Mouse (Mus musculus) cerebral cortex, adult 2 months (tissue): Measurements from ENCODE around the gene Tpte.

Experiments
- WGBS: fragments of 180-500 bp; shearing (Covaris S2); methylation state at CpG from one replicate; pipeline ENCODE4 v1.1.7; 2018; 5-methylcytosine and 5-hydroxymethylcytosine counted together

Tpte gene

GRCm38 (mm10) chr8:22282999-22283491 is at the start of gene Tpte:
Tpte (plus strand) TSS chr8:22283441.
- 60% methylated on average over 2 of the region's 2 CpGs for WGBS

- 88% methylated on average over 9 of the region's 9 CpGs for WGBS
Measured at GRCm38 (mm10) chr8:22242986-22243385, 40.3 kb upstream of the Tpte start.

- WGBS, result 80% methylated on average over 1 of the region's 1 CpGs
Measured at GRCm38 (mm10) chr8:22245663-22246062, 37.6 kb upstream of the Tpte start.

- 50% methylated on average over 12 of the region's 12 CpGs for WGBS
Measured at GRCm38 (mm10) chr8:22247956-22248355, 35.3 kb upstream of the Tpte start.

GRCm38 (mm10) chr8:22249080-22249479 is 34.2 kb upstream of the Tpte start:
- WGBS, result 64% methylated on average over 9 of the region's 9 CpGs

- 85% methylated on average over 18 of the region's 18 CpGs for WGBS
Measured at GRCm38 (mm10) chr8:22258946-22259450, 24.2 kb upstream of the Tpte start.

- WGBS, result 76% methylated on average over 12 of the region's 12 CpGs
Measured at GRCm38 (mm10) chr8:22259531-22259930, 23.7 kb upstream of the Tpte start.

GRCm38 (mm10) chr8:22260091-22260722 is 23.0 kb upstream of the Tpte start:
- 64% methylated on average over 9 of the region's 9 CpGs for WGBS

GRCm38 (mm10) chr8:22262267-22262666 is 21.0 kb upstream of the Tpte start:
- 76% methylated on average over 3 of the region's 3 CpGs for WGBS

- WGBS, result 65% methylated on average over 6 of the region's 6 CpGs
Measured at GRCm38 (mm10) chr8:22264292-22264691, 18.9 kb upstream of the Tpte start.

GRCm38 (mm10) chr8:22264787-22265186 is 18.5 kb upstream of the Tpte start:
- 47% methylated on average over 6 of the region's 6 CpGs for WGBS

GRCm38 (mm10) chr8:22265194-22265593 is 18.0 kb upstream of the Tpte start:
- WGBS, result 64% methylated on average over 1 of the region's 1 CpGs

GRCm38 (mm10) chr8:22266809-22267208 is 16.4 kb upstream of the Tpte start:
- WGBS, result 98% methylated on average over 3 of the region's 3 CpGs

- WGBS, result 71% methylated on average over 3 of the region's 3 CpGs
Measured at GRCm38 (mm10) chr8:22273142-22273541, 10.1 kb upstream of the Tpte start.

- WGBS, result 65% methylated on average over 10 of the region's 10 CpGs
Measured at GRCm38 (mm10) chr8:22274641-22275040, 8.6 kb upstream of the Tpte start.

GRCm38 (mm10) chr8:22302326-22302725 is 19.1 kb downstream of the Tpte start:
- WGBS, result 72% methylated on average over 2 of the region's 2 CpGs

GRCm38 (mm10) chr8:22302896-22303306 is 19.7 kb downstream of the Tpte start:
- 20% methylated on average over 7 of the region's 7 CpGs for WGBS

- 85% methylated on average over 9 of the region's 9 CpGs for WGBS
Measured at GRCm38 (mm10) chr8:22304045-22304444, 20.8 kb downstream of the Tpte start.

GRCm38 (mm10) chr8:22306999-22307398 is 23.8 kb downstream of the Tpte start:
- 84% methylated on average over 10 of the region's 10 CpGs for WGBS

GRCm38 (mm10) chr8:22311446-22311845 is 28.2 kb downstream of the Tpte start:
- WGBS, result 78% methylated on average over 9 of the region's 9 CpGs

GRCm38 (mm10) chr8:22335426-22335825 is 52.2 kb downstream of the Tpte start:
- WGBS, result 92% methylated on average over 13 of the region's 13 CpGs

GRCm38 (mm10) chr8:22359359-22359758 is 76.1 kb downstream of the Tpte start:
- 73% methylated on average over 6 of the region's 6 CpGs for WGBS

- 90% methylated on average over 6 of the region's 6 CpGs for WGBS
Measured at GRCm38 (mm10) chr8:22359882-22360281, 76.6 kb downstream of the Tpte start.

GRCm38 (mm10) chr8:22376311-22376710 is 93.1 kb downstream of the Tpte start:
- WGBS, result 94% methylated on average over 5 of the region's 5 CpGs
